8 mouse cellular contexts compared by ENCODE assay signal in genomic region chr7:67461333-67462255, GRCm38 (mm10).
DNase-seq lines count a peak whose midpoint lies in the region; ATAC-seq and TF ChIP-seq lines count a peak whose summit lies in the region.

No protein-coding gene starts in this region.

- H3K27ac ChIP-seq in liver, embryonic 12.5 days = no peak overlapping the region
- peak overlapping the region; percentile 83 for H3K27ac ChIP-seq in bone marrow macrophage, adult 2 months (ENCODE audit: insufficient read depth, low read depth, low read length)
- H3K27ac ChIP-seq in heart, embryonic 13.5 days (replicated peaks) = peak overlapping the region; percentile 82
- peak overlapping the region; percentile 50; the same call in 1 of the 2 replicates for H3K27ac ChIP-seq in left cerebral cortex, adult 2 months
- H3K27ac ChIP-seq in macrophage = peak overlapping the region; percentile 88

- H3K4me2 ChIP-seq in liver, embryonic 12.5 days = no peak overlapping the region
- H3K4me2 ChIP-seq in heart, embryonic 13.5 days = 0 out of 2 replicates have a peak overlapping the region, but pooled peaks have one; percentile 28

- DNase-seq in liver = peak; percentile 58
- peak in 1 of 2 experiments; percentile 54 for DNase-seq in left cerebral cortex, adult 2 months (ENCODE audit: extremely low spot score in 1 of 2, low spot score in 2 of 2)
- peak; percentile 44 to 61 for DNase-seq in thymus, adult 18-20 months
- no peak for DNase-seq in cerebellum, postnatal 36 days

- no peak for TF ChIP-seq POLR2A in bone marrow macrophage, adult 2 months (IDR thresholded peaks at IDR 0.05; ENCODE audit: borderline replicate concordance, low read depth, low read length)

- no peak overlapping the region for H3K9ac ChIP-seq in liver, embryonic 12.5 days
- H3K9ac ChIP-seq in heart, embryonic 13.5 days = peak overlapping the region; percentile 67

- no peak for ATAC-seq in liver, embryonic 12.5 days
- ATAC-seq in heart, embryonic 13.5 days (ENCODE audit: extremely low read depth, insufficient number of reproducible peaks, low FRiP score, low TSS enrichment) = 0 out of 2 replicates have a peak, but pooled peaks have one; percentile 34

- no peak for TF ChIP-seq CTCF in bone marrow macrophage, adult 2 months (IDR thresholded peaks at IDR 0.05; ENCODE audit: low read depth, low read length)
- TF ChIP-seq CTCF in left cerebral cortex, adult 2 months (IDR thresholded peaks at IDR 0.05) = no peak

- no peak overlapping the region for H3K4me3 ChIP-seq in liver, embryonic 12.5 days
- no peak overlapping the region for H3K4me3 ChIP-seq in bone marrow macrophage, adult 2 months (ENCODE audit: insufficient read depth, low read length)
- H3K4me3 ChIP-seq in heart, embryonic 13.5 days = no peak overlapping the region
- no peak overlapping the region for H3K4me3 ChIP-seq in left cerebral cortex, adult 2 months
- H3K4me3 ChIP-seq in macrophage (ENCODE audit: inconsistent target) = no peak overlapping the region

- no peaks in the 10 kb centered on the region for H3K79me2 ChIP-seq in macrophage (ENCODE audit: inconsistent target)

- peaks cover 8% of the 10 kb centered on the region; the same call in 1 of the 2 replicates for H3K27me3 ChIP-seq in liver, embryonic 12.5 days (replicated peaks)
- H3K27me3 ChIP-seq in heart, embryonic 13.5 days (replicated peaks) = no peaks in the 10 kb centered on the region

- peaks cover 54% of the 10 kb centered on the region for H3K4me1 ChIP-seq in liver, embryonic 12.5 days
- H3K4me1 ChIP-seq in bone marrow macrophage, adult 2 months (ENCODE audit: control insufficient read depth, insufficient read depth, low read length) = peaks cover 79% of the 10 kb centered on the region
- peaks cover 60% of the 10 kb centered on the region for H3K4me1 ChIP-seq in heart, embryonic 13.5 days

- WGBS in liver, embryonic 12.5 days (ENCODE audit: insufficient replicate concordance) = 35% methylated on average over 11 of the region's 11 CpGs
- 56% methylated on average over 11 of the region's 11 CpGs for WGBS in heart, embryonic 13.5 days
- WGBS in macrophage (ENCODE audit: missing documents) = 18% methylated on average over 11 of the region's 11 CpGs

- H3K9me3 ChIP-seq in liver, embryonic 12.5 days (replicated peaks) = no peaks in the 10 kb centered on the region
- no peaks in the 10 kb centered on the region for H3K9me3 ChIP-seq in heart, embryonic 13.5 days

- H3K36me3 ChIP-seq in liver, embryonic 12.5 days = no peaks in the 10 kb centered on the region
- no peaks in the 10 kb centered on the region for H3K36me3 ChIP-seq in heart, embryonic 13.5 days
- no peaks in the 10 kb centered on the region for H3K36me3 ChIP-seq in macrophage (ENCODE audit: inconsistent target)

- intact Hi-C loops in left cerebral cortex, adult 2 months (cut with DNase I) = loop anchor here (5.0 kb wide), 1 partner anchor 89 kb away; the partner anchor contains the start of gene Mef2a

Comparison
In these comparisons a context has a peak if more than half of its experiments do, and no peak if none do; other contexts are left out.
1. DNase-seq: peak in liver (single experiment) and thymus, adult 18-20 months (2 of 2); none in cerebellum, postnatal 36 days (0 of 2).